Mouse (Mus musculus) lung, embryonic 15.5 days (tissue): ENCODE data around the gene Gde1. TPM values are rescaled to one million over a fixed set of nuclear protein-coding genes. Genes with fewer than 3 reads are reported as not detected.

Experiments used
- ATAC-seq: fragments of 200-750 bp; cut with Nextera tagmentation; 2 replicates; pipeline ENCODE4 v1.8.0; 2017; ENCODE audit warnings: moderate number of reproducible peaks, borderline replicate concordance; ENCODE audit not compliant: low FRiP score, low TSS enrichment; ENCODE audit errors: extremely low read depth
- H3K27ac ChIP-seq: fragments of 300-500 bp; sonication (generic); 2 replicates; pipeline ENCODE4 v1.5.1; 2015; ENCODE audit warnings: moderate library complexity, mild to moderate bottlenecking, inconsistent platforms
- H3K27me3 ChIP-seq: fragments of 300-500 bp; sonication (generic); 2 replicates; pipeline ENCODE4 v1.6.1; 2015; ENCODE audit warnings: inconsistent platforms
- H3K36me3 ChIP-seq: fragments of 300-500 bp; sonication (generic); 2 replicates; pipeline ENCODE4 v1.6.1; 2015; ENCODE audit warnings: inconsistent platforms
- H3K4me1 ChIP-seq: fragments of 300-500 bp; sonication (generic); 2 replicates; pipeline ENCODE4 v1.6.1; 2015; ENCODE audit warnings: inconsistent platforms
- H3K4me2 ChIP-seq: fragments of 300-500 bp; sonication (generic); 2 replicates; pipeline ENCODE4 v1.6.1; 2015; ENCODE audit warnings: inconsistent platforms, mild to moderate bottlenecking, moderate library complexity
- H3K4me3 ChIP-seq: fragments of 300-500 bp; sonication (generic); 2 replicates; pipeline ENCODE4 v1.5.1; 2015; ENCODE audit warnings: mild to moderate bottlenecking, inconsistent platforms
- H3K9ac ChIP-seq: fragments of 300-500 bp; sonication (generic); 2 replicates; pipeline ENCODE4 v1.6.1; 2015; ENCODE audit warnings: inconsistent platforms
- H3K9me3 ChIP-seq: fragments of 300-500 bp; sonication (generic); 2 replicates; pipeline ENCODE4 v1.6.1; 2016; ENCODE audit warnings: inconsistent platforms
- WGBS: fragments of 180-500 bp; shearing (Covaris S2); methylation state at CpG from one replicate; pipeline ENCODE4 v1.1.7; 2015; 5-methylcytosine and 5-hydroxymethylcytosine counted together
- polyA plus RNA-seq: library from polyadenylated mRNA; unstranded; fragments of >200 nt; fragmentation: Nextera tagmentation; extraction: Ambion mirVana; gene quantifications from 2 replicates; pipeline ENCODE4 v1.2.1, GENCODE M21; 2015

Gde1 gene
- polyA plus RNA-seq, result 122 and 128 TPM in 2 replicates

- H3K27me3 ChIP-seq, result no peaks in the 10 kb centered on the region
- ATAC-seq, result peak; percentile 94
- H3K4me1 ChIP-seq, result peaks cover 28% of the 10 kb centered on the region
- peak within 1 kb of the TSS; percentile 76 for H3K9ac ChIP-seq
- H3K4me2 ChIP-seq, result peak within 1 kb of the TSS; percentile 83
- no peaks in the 10 kb centered on the region for H3K36me3 ChIP-seq
- H3K4me3 ChIP-seq, result peak within 1 kb of the TSS; percentile 90
- peak within 1 kb of the TSS; percentile 91 for H3K27ac ChIP-seq
- no peaks in the 10 kb centered on the region for H3K9me3 ChIP-seq
- WGBS, result under 1% methylated on average over 66 of the region's 66 CpGs
Observed at GRCm38 (mm10) chr7:118705101-118705961, at the start of gene Gde1. Gene Gde1 (minus strand): TSS chr7:118705778.

- 79% methylated on average over 7 of the region's 7 CpGs for WGBS
- Histone ChIP-seq H3K9me3 (no peaks in the 10 kb centered on the region), H3K36me3 (peaks cover 70% of the 10 kb centered on the region), H3K27ac (no peak overlapping the region), H3K9ac (no peak overlapping the region), H3K4me2 (no peak overlapping the region), H3K4me1 (no peaks in the 10 kb centered on the region), H3K27me3 (no peaks in the 10 kb centered on the region), H3K4me3 (no peak overlapping the region)
- no peak for ATAC-seq
Observed at GRCm38 (mm10) chr7:118751625-118752024, 46.0 kb upstream of the Gde1 start.

- no peak for ATAC-seq
- Histone ChIP-seq H3K9me3 (no peaks in the 10 kb centered on the region), H3K4me3 (no peak overlapping the region), H3K4me2 (no peak overlapping the region), H3K9ac (no peak overlapping the region), H3K27ac (no peak overlapping the region), H3K27me3 (no peaks in the 10 kb centered on the region), H3K36me3 (peaks cover 71% of the 10 kb centered on the region), H3K4me1 (no peaks in the 10 kb centered on the region)
- WGBS, result 72% methylated on average over 8 of the region's 8 CpGs
Observed at GRCm38 (mm10) chr7:118749706-118750105, 44.1 kb upstream of the Gde1 start.

- Histone ChIP-seq H3K9ac (no peak overlapping the region), H3K4me1 (no peaks in the 10 kb centered on the region), H3K9me3 (no peaks in the 10 kb centered on the region), H3K4me3 (no peak overlapping the region), H3K27ac (no peak overlapping the region), H3K27me3 (no peaks in the 10 kb centered on the region), H3K36me3 (peaks cover 61% of the 10 kb centered on the region), H3K4me2 (no peak overlapping the region)
- WGBS, result 90% methylated on average over 12 of the region's 12 CpGs
- no peak for ATAC-seq
Observed at GRCm38 (mm10) chr7:118747891-118748672, 42.5 kb upstream of the Gde1 start.

- H3K27ac ChIP-seq, result no peak overlapping the region
- WGBS, result 95% methylated on average over 5 of the region's 5 CpGs
- H3K9me3 ChIP-seq, result no peaks in the 10 kb centered on the region
- no peak overlapping the region for H3K4me2 ChIP-seq
- H3K27me3 ChIP-seq, result no peaks in the 10 kb centered on the region
- H3K4me3 ChIP-seq, result no peak overlapping the region
- no peak overlapping the region for H3K9ac ChIP-seq
- H3K36me3 ChIP-seq, result peaks cover 34% of the 10 kb centered on the region
- ATAC-seq, result no peak
- peaks cover 9% of the 10 kb centered on the region for H3K4me1 ChIP-seq
Observed at GRCm38 (mm10) chr7:118744766-118745165, 39.2 kb upstream of the Gde1 start.

- Histone ChIP-seq H3K4me2 (no peak overlapping the region), H3K9me3 (no peaks in the 10 kb centered on the region), H3K9ac (no peak overlapping the region), H3K27ac (no peak overlapping the region), H3K4me1 (peaks cover 9% of the 10 kb centered on the region), H3K27me3 (no peaks in the 10 kb centered on the region), H3K36me3 (peaks cover 18% of the 10 kb centered on the region; the same call in 1 of the 2 replicates), H3K4me3 (no peak overlapping the region)
- ATAC-seq, result no peak
- WGBS, result 78% methylated on average over 6 of the region's 6 CpGs
Observed at GRCm38 (mm10) chr7:118742278-118742677, 36.7 kb upstream of the Gde1 start.

GRCm38 (mm10) chr7:118740532-118741338 is 35.2 kb upstream of the Gde1 start:
- no peaks in the 10 kb centered on the region for H3K9me3 ChIP-seq
- H3K4me1 ChIP-seq, result peaks cover 9% of the 10 kb centered on the region
- peak overlapping the region; percentile 81 for H3K4me3 ChIP-seq
- no peaks in the 10 kb centered on the region for H3K27me3 ChIP-seq
- H3K27ac ChIP-seq, result no peak overlapping the region
- peak overlapping the region; percentile 86 for H3K4me2 ChIP-seq
- ATAC-seq, result peak; percentile 96
- peaks cover 5% of the 10 kb centered on the region; the same call in 1 of the 2 replicates for H3K36me3 ChIP-seq
- WGBS, result 2% methylated on average over 41 of the region's 41 CpGs
- H3K9ac ChIP-seq, result peak overlapping the region; percentile 65

GRCm38 (mm10) chr7:118739975-118740531 is 34.5 kb upstream of the Gde1 start, which contains the start of gene Vps35l:
Gene Vps35l (plus strand): TSS chr7:118740226.
- Histone ChIP-seq H3K27ac (no peak within 1 kb of the TSS), H3K27me3 (no peaks in the 10 kb centered on the region), H3K4me2 (peak within 1 kb of the TSS; percentile 86), H3K9ac (peak within 1 kb of the TSS; percentile 65), H3K36me3 (no peaks in the 10 kb centered on the region), H3K4me1 (peaks cover 9% of the 10 kb centered on the region), H3K9me3 (no peaks in the 10 kb centered on the region), H3K4me3 (peak within 1 kb of the TSS; percentile 81)
- 2% methylated on average over 16 of the region's 16 CpGs for WGBS
- ATAC-seq, result peak; percentile 81

- Histone ChIP-seq H3K9me3 (no peaks in the 10 kb centered on the region), H3K27ac (no peak overlapping the region), H3K36me3 (no peaks in the 10 kb centered on the region), H3K27me3 (no peaks in the 10 kb centered on the region), H3K4me2 (no peak overlapping the region), H3K9ac (no peak overlapping the region), H3K4me3 (no peak overlapping the region), H3K4me1 (peaks cover 9% of the 10 kb centered on the region)
- no peak for ATAC-seq
- WGBS, result 71% methylated on average over 1 of the region's 1 CpGs
Observed at GRCm38 (mm10) chr7:118738730-118739129, 33.2 kb upstream of the Gde1 start.

- peaks cover 33% of the 10 kb centered on the region for H3K36me3 ChIP-seq
- no peak for ATAC-seq
Observed at GRCm38 (mm10) chr7:118733225-118733624, 27.6 kb upstream of the Gde1 start.

GRCm38 (mm10) chr7:118731781-118732180 is 26.2 kb upstream of the Gde1 start:
- no peaks in the 10 kb centered on the region for H3K4me1 ChIP-seq
- H3K36me3 ChIP-seq, result peaks cover 45% of the 10 kb centered on the region
- H3K27ac ChIP-seq, result no peak overlapping the region
- no peak for ATAC-seq
- H3K27me3 ChIP-seq, result no peaks in the 10 kb centered on the region
- 87% methylated on average over 3 of the region's 3 CpGs for WGBS
- no peaks in the 10 kb centered on the region for H3K9me3 ChIP-seq
- no peak overlapping the region for H3K9ac ChIP-seq
- no peak overlapping the region for H3K4me3 ChIP-seq
- no peak overlapping the region for H3K4me2 ChIP-seq

More at GRCm38 (mm10) chr7:118733225-118733624, 27.6 kb upstream of the Gde1 start:
- WGBS, result 92% methylated on average over 13 of the region's 13 CpGs
- Histone ChIP-seq H3K4me2 (no peak overlapping the region), H3K4me3 (no peak overlapping the region), H3K9ac (no peak overlapping the region), H3K27ac (no peak overlapping the region), H3K4me1 (no peaks in the 10 kb centered on the region), H3K27me3 (no peaks in the 10 kb centered on the region), H3K9me3 (no peaks in the 10 kb centered on the region)
